Mouse (Mus musculus): Measurements from ENCODE around the gene Mfn2.

The Mfn2 gene

DNA sequence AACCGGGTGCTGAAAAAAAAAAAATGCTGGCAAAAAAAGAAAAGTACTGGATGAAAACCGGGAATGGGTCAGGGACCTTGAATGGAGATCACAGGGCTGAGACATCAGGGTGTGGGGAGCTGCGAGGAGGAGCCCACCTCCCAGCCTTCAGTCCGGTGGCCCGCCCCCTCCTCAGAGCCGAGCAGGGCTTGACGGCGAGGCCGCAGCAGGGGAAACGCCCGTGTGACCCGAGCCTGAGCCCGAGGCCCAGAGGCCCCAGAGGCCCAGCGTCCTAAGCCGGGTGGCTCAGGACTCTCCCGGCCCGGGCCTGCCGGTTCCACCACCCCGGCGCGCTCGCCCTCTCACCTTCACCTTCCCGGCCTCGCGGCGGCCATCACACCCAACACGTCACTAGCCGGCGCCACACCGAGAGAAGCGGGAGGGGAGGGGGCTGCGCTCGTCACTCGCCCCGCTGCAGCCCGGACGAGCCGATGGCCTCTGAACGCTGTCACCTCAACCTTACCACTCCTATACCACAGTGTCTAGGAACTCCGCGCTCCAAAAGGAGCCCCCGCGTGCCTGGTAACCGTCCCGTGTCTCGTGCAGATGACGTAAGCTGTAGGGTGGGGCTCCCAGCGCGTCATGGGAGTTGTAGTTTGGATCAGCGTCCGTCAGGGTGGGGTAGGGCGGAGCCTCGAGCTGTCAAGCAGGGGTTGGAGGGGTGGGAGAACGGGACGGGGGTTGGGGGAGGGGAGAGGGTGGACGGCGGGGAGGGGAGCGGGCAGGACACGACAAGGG, at the start of gene Mfn2:
Gene Mfn2, minus strand, starts transcription at position 392 of the 777 bp plus-strand sequence.
- peak; percentile 81 to 88 for DNase-seq (ENCODE audit: low spot score in 2 of 2)

DNA sequence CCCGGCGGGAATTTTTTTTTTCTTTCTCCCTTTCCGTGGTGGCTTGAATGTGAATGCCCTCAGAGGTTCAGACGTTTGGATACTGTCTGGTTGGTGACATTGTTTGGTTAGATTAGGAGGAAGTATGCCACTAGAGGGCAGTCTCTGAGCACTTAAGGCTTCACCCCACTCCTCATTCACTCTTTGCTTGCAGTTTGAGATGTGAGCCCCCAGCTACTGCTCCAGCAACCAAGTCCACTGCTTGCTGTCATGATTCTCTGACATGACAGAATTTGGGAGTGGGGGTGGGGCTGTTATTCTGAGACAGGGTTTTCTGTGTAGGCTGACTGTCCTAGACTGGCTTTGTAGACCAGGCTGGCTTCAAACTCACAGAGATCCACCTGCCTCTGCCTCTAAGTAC, 49.1 kb upstream of the Mfn2 start:
- no peak for DNase-seq (ENCODE audit: low spot score in 2 of 2)

DNA sequence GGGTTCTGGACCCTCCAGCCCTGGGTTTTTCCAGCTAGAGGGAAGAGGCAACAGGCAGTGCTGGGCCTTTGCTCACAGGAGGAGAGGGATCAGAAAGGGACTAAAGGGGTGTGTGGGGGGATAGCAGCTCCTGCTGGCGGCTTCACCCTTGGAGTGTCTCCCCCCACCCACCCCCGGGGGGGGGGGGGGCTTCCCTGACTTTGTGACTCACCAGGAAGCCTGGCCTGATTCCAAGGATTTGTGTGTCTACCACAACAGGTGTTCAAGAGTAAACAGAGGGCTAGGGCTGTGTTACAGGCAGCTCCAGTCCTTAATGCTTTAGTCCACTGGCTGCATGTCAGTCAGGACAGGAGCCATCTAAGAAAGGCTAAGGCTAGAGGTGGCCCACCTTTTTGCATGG, 43.0 kb upstream of the Mfn2 start:
- DNase-seq (ENCODE audit: low spot score in 2 of 2): no peak

DNA sequence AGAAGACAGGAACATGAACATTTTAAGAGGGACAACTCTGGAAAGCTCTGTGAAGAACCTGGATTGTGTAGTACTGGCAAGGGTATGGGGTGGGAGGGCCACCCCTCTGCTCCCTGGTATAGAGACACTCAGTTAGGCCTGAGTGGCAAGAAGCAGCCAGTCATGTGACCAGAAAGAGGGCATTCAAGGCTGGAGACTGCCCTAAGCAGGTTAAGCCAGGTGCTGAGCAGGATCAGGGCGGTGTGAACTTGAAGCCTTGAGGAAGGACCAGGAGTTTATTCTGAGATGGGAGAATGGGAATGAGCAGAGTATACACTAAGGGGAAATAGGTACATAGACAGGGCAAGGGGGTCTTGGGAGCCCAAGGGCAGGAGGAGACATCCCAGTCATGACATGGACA, 38.5 kb upstream of the Mfn2 start:
- DNase-seq (ENCODE audit: low spot score in 2 of 2): no peak

DNA sequence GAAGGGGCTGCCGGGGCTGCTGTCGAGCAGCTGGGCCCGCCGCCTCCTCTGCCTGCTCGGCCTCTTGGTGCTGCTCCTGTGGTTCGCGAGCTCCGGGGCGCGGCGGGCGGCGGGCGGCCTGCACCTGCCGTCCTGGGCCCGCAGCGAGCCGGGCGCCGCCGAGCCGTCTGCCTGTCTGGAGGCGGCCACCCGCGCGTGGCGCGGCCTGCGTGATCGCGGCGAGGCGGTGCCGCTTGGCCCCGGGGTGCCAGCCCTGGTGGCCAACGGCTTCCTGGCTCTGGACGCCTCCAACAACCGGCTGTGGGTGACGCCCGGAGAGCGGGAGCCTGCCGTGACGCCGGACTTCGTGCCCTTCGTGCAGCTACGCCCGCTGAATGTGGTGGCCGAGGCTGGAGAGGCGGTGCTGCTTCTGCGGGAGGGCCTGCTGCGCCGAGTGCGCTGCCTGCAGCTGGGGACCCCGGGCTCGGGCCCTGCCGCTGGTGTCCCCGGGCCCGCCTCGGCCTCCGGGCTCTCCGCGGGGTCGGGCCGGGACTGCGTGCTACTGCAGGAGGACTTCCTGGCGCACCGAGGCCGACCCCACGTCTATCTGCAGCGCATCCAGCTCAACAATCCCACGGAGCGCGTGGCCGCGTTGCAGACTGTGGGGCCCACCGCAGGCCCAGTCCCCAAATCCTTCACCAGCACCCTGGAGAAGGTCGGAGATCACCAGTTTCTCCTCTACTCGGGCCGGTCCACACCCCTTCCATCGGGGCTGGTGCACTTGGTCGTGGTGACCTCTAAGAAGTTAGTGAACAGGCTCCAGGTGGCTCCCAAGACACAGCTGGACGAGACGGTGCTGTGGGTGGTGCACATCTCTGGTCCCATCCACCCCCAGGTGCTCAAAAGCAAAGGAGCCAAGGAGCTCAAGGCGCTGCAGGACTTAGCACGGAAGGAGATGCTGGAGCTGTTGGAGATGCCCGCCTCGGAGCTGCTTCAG, 36.8 kb upstream of the Mfn2 start:
- DNase-seq (ENCODE audit: low spot score in 2 of 2): no peak

DNA sequence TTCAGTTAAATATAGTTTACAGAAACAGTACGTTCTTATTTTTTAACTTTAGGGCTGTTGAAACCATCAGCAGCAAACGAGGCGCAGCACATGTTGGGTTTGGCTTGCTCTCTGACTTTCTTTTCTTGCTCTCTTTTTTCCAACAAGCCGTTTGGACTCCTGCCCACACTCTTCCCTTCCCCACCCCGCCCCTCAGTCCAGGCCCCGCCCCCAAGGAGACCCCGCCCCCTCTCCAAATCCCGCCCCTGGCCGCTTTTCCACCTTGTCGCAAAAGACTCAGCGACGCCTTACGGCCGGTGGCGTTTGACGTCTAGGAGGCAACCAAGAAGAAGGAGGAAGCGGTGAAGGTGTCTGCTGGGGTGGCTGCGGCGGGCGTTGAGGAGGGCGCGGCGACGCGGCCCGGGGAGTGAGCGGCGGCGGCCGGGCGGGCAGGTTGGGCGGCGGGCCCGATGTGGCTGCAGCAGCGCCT, 36.1 kb upstream of the Mfn2 start, which contains the start of gene 2510039O18Rik:
Gene 2510039O18Rik, plus strand, starts transcription at position 320 of the 469 bp plus-strand sequence.
- peak; percentile 81 to 85 for DNase-seq (ENCODE audit: low spot score in 2 of 2)

DNA sequence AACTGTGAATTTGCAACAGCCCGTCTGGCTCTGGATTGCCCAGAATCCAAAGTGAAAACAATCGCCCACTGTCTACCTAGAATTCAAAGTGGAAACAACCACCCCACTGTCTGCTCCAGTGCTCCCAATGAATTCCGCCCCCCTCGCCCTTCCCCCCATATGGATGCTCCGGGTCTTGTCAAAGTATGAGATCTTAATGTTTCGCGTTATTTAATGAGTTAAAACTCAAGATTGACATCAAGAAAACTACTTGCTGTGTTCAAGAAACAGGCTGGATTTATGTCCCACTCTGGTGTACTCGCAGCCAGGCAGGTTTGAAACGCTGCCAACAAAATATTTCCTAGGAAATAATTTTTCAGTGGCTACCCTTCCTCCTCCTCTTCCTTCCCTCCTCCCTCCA, 35.6 kb upstream of the Mfn2 start:
- DNase-seq (ENCODE audit: low spot score in 2 of 2): no peak

DNA sequence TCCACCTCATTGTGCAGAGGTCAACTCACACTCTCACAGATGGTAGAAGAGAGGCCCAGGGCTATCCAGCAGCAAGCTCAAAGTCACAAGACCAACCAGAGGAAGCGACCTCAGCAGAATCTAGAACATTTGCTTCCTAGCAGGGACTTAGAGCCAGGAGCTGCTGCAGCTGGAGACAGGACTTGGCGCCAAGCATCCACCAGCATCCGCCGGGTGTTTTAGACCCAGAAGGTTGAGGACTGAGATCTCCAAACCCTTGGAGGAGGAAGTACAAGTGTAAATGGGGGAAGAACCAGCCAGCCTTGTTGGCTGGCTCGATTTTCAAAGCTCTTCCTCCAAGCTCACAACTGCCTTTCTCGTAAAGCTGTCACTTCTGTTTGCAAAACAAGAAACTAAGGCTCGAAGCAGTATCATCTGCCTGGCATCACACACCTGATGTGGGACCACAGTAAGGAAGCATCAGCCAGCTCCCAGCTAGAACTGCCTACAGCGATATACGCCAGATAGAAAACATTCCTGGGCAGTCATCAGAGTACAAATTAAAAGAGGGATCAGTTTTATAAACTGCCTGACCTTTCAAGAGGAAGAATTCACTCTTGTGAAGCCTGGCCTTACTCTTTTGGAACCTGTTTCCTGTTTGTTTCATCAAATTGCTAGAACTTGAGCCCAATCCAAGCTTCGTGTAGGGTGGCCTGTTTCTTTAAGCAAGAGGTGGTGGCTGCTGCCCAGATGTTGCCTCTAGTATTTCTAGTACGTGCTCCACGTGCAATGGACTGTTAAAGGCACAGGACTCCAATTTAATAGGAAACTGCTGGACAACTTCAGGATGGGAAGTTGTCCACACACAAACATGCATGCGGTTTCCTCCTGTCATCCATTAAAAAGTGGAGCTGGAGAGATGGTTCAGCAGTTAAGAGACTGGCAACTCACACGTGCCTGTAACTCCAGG, 33.9 kb upstream of the Mfn2 start:
- peak in 1 of 2 experiments; percentile 61 for DNase-seq (ENCODE audit: low spot score in 2 of 2)

DNA sequence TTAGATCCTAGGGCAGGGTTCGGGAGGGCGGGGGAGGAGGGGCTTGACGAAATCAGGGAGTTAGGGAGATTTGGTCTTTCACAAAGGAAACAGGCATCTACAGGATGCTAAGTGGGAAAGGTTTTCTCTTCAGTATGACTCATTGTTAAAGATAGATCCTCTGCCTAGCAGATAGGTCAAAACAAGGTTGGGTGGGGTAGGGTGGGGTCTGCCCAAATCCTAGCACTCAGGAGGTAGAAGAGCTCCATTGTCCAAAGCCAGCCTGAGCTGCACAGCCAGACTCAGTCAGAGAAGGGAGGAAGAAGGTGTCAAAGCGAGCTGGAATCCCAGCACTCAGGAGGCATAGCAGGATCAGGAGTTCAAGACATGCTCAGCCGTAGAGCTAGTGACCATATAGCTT, 33.0 kb upstream of the Mfn2 start:
- no peak for DNase-seq (ENCODE audit: low spot score in 2 of 2)

DNA sequence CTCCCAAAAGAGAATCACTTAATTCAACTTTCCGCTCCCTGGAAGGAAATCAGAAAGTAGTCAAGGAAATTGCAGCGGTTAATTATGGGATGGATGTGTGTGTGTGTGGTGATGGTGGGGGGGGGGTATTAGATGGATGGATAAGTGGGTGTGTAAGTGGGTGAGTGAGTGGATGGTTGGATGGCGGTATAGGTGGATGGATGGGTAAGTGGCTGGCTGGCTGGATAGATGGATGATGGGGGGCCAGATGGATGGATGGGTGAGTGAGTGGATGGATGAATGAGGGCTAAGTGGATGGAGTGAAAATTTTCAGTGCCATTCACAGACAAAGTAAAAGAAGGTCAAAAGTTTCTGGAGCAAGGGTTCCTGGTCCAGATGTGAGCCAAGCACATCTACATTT, 32.5 kb upstream of the Mfn2 start:
- DNase-seq (ENCODE audit: low spot score in 2 of 2): no peak

DNA sequence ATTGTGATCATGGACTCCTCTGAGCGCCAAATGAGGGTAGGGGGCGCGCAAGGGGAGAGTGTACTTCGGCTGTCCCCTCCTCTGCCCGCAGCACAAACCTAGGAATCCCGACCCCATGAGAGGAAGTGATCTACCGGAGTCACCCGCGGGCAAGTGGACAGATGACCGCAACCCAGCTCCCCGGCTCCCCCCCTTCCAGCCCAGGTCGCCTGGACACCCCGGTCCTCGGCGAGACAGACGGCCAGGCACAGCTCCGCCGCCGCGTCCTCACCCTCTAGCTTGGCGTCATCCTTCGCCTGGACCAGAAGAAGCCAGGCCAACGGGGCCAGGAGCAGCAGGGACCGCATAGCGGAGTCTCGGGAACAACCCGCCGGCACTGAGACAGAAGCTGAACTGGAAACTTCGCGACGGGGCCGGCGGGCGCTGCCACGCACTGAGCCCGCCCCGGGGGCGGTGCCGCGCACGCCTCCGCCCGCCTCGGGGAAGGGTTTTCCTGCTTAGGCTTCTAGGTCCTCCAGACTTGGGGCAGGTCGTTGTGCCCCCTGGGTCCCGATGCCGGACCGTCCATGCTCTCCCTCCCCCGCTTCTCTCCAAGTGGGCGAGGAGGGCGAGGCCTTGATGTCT, 31.9 kb upstream of the Mfn2 start, which contains the start of gene Plod1:
Gene Plod1, minus strand, starts transcription at position 437 of the 624 bp plus-strand sequence.
- peak; percentile 80 to 83 for DNase-seq (ENCODE audit: low spot score in 2 of 2)

DNA sequence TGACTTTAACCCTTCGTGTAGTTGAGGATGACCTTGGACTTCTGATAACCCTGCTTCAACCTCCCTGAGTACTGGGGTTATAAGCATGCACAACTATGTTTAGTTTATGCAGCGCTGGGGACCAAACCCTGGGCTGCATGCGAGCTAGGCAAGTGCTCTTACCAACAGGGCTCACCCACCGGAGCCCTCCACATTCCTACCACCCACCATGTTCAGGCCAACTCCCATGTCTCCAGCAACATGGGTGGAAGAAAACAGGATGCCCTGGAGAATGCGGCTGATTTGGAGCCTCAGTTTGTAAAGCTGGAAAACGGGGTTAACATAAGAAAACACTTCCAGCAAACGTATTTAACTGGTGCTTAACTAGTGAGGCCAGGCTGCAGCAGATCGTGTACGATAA, 31.4 kb upstream of the Mfn2 start:
- no peak for DNase-seq (ENCODE audit: low spot score in 2 of 2)

DNA sequence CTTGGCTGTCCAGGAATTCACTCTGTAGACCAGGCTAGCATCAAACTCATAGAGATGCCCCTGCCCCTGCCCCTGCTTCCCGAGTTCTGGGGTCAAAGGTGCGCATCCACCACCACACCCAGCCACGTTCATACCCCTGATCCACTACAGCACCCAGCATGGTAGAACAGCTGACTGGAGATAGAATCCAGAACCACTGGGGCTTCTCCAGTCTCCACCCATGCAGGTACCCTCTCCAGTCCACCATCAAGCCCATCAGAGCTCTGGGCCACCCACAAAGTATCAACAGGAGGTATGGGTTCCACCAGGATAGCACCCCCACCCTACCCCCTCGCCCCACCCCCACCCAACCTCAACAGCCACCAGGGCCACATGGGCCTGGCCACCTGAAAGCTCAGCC, 30.1 kb upstream of the Mfn2 start:
- DNase-seq (ENCODE audit: low spot score in 2 of 2): no peak

DNA sequence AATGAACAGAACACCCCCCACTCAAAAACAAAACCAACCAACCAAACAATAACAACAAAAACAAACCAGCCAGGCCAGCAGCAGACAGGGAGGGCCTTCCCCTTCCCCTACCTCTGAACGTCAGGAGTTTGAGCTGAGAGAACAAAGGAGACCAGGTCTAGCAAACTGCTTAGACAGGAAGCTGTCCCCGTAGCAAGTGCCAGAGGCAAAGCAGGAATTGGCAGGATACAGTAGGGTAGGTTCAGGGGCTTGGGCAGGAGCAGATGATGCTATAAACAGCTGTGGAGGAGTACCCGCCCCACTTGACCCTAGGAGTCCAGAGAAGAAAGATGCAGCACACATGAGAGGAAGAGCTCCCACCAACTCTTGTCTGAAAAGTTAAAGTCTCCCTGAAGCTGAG, 29.6 kb upstream of the Mfn2 start:
- no peak for DNase-seq (ENCODE audit: low spot score in 2 of 2)

DNA sequence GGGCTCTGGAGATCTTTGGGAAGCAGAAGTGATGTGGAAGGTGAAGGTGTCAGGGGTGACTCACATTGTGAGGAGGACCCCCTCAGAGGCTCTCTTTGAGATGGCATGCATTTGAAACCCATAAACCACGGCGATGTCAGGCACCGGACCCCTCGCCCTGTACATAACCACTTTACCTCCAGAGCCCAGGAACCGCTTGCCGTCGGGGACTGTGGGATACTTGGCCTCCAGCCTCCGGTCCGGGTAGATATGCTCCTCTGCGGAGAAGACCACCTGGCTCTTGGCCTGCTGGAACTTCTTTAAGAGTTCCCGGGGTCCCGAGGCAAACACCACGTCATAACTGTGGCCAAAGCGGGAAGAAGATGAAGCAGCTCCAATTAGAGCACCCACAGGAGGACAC, 26.4 kb upstream of the Mfn2 start:
- no peak for DNase-seq (ENCODE audit: low spot score in 2 of 2)

DNA sequence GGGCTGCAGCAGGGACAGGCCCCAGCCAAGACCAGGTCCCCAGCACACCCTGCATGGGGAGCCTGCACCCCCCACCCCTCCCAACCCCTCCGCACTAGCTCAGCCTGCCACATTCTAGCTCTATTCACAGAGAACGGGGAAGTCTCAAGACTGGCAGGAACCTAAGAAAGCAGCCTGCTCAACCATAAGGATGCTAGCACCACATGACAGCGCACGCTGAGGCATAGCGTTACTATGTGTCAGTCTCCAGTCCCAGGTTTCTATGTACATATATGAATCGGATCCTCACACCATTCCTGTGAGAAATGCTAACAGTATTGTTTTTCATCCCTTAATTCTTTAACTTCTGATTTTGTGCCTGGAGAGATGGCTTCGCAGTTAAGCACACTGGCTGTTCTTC, 24.0 kb upstream of the Mfn2 start:
- DNase-seq (ENCODE audit: low spot score in 2 of 2): no peak

DNA sequence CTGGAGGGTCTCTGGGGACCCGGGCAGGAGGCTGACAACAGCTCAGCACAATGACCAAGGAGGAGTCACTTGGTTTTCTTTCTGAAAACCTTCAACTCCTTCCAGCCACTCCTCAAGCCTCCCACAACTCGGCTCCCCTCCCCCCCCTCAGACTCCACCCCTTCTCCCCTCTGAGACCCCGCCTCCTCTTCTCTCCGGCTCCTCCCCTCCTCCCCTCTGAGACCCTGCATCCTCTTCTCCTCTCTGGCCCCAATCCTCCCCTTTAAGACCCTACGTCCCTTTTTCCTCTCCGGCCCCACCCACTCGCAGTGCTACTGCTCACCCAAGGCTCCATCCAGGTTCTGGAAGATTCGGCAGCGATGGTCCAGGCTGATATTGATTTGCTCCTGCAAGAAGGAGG, 23.6 kb upstream of the Mfn2 start:
- DNase-seq (ENCODE audit: low spot score in 2 of 2): no peak

DNA sequence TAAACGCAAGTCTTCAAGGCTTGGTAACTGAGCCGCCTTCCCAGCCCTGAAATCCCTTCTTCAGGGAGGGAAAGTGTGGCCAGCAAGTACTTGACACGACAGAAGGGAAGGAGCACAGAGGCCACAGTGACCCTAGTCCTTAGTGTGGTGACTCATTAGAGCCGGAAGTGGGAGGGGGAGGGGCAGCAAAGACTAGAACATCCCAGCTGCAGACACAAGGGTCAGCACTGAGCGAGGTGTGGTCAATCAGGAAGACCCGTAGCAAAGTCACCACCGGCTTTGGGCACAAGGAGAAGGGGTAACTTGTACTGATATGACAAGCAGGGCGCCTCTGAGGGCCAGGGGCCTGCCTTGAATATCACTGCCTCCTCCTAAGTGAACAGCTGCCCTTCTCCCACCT, 23.2 kb upstream of the Mfn2 start:
- DNase-seq (ENCODE audit: low spot score in 2 of 2): no peak

DNA sequence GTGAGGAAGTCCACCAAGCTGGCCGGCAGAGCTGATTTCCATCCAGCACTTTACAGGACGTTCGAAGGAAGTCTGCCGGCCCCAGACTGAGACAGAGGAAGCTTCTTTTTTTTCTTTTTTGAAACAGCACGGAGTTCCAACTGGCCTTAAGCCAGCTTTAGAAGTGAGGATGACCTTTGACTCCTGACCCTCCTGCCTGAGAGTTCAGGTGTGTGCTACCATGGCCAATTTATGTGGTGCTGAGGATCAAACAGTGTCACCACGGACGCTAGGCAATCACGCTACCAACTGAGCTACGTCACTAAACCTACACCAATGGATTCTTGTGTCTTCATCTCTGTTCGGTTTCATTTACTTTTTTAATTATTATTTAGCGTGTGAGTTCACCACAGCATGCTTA, 17.8 kb upstream of the Mfn2 start:
- no peak for DNase-seq (ENCODE audit: low spot score in 2 of 2)

DNA sequence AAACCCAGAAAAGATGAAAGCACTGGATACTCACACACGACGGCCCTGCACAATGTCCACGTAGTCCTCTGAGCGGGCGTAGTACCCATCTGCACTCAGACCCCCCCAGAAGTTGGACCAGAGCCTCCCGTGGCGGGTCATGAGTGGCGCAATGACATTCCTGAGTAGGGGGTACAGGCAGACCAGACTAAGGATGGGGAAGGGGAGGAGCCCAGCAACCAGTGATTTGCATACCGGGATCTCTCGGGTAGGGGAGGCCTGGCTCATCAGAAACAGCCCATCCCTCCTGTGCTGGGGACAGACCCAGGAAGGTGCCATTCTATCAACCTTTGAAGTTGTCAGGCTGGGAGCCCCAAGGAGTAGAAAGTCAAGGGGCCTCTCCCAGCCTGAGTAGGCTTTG, 16.5 kb upstream of the Mfn2 start:
- DNase-seq (ENCODE audit: low spot score in 2 of 2): no peak

Measured in urinary bladder, postnatal 4 days (tissue).